Mouse (Mus musculus): Measurements from ENCODE around the gene Plekhb2.
A peak's percentile ranks its signal among the peaks of the same experiment; 100 is the strongest.

Gene Plekhb2

GRCm38 (mm10) chr1:34831381-34831780 is 18.4 kb upstream of the Plekhb2 start:
- no peak for DNase-seq (ENCODE audit: low spot score)

DNA sequence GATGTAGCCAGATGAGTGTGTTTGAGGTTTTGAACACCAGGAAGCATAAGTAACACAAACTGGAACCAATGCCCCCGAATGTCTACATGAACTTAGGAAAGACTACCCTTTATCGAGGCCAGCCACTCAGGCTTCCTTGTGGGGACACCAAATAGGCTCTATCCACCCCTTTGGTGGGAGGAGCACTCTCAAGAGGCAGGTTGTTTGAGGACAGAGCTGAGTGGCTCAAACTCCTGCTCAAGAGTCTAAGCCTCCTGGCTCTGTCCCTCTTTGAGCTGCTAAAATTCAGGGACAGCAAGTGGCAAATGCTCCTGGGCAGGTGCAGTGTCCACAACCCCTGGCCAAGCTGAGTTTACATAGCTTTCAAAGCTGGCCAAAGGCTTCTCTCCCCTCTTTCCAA is 14.9 kb upstream of the Plekhb2 start:
- no peak for DNase-seq (ENCODE audit: low spot score)

DNA sequence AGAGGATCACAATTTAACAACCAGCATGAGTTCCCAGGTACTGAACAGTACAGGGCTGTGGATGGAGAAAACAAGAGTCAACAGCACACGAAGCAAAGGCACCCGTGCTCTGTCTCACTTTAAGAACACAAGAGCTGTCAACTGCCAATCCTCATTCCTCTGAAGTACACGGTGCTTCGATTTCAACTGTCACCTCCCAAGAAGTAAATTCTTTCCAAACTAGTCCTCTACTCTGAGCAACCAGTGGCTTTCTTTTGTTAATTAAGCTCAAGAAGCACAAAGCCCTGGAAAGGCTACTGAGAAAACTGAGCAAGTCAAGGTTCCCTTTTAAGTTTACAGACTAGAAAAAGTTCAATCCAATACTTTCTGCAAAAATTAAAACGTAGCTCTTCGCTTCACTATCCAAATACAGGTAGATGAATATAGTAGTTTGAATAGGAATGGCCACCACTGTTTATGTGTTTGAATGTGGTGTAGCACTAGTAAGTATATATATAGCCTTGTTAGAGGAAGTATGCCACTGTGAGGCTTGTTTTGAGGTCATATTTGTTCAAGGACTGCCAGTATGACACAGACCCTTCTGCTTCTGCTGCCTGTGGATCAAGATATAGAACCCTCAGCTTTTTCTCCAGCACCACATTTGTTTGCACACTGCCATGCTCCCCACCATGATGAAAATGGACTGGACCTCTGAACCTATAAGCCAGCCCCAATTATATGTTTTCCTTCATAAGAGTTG is 11.7 kb upstream of the Plekhb2 start:
- DNase-seq (ENCODE audit: low spot score) = no peak

DNA sequence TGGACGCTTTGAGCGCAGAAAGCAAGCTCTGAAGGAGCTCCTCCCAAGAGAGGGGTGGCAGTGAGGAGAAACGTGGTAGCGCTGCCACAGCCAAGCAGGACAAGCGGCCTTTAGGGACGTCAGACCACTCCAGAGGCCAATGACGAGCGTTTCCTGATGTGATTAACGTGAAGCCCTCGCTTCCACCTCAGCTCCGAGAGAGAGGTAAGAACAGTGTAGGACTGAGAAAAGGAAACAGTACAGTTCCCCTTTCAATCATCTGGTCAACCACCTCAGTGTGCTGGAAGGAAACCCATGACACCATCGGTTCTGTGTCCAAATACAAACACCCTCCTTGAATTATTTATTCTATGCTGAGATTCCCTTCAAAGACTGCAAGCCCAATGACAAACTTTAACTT is 10.5 kb upstream of the Plekhb2 start:
- DNase-seq (ENCODE audit: low spot score) = no peak

GRCm38 (mm10) chr1:34841709-34842388 is 7.9 kb upstream of the Plekhb2 start:
- peak; percentile 27 for DNase-seq (ENCODE audit: low spot score)

DNA sequence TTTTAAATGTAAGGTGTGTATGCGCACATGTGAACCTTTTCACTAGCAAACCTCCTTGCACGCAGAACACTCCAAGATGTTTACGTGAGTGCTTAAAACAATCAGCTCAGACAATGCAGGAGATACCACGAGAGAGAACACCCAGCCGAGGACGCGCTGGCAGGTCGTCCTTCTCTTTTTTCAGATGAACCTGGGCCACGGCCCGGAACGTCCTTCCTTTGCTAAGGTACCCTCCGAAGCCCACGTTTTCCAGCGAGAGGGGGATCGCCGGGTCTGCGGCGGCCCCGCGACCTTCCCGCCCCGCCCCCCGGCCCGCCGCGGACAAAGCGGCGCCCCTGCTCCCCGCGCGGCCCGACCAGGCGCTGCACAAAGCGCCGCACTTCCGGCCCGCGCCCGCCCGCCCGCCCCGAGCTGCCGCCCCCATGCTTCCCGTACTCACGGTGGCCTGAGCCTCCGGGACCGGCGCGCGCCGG is 7.4 kb upstream of the Plekhb2 start:
- peak; percentile 81 for DNase-seq (ENCODE audit: low spot score)

- DNase-seq (ENCODE audit: low spot score) = peak; percentile 86
These were observed 6.7 kb upstream of the Plekhb2 start, which contains the start of gene Fam168b for GRCm38 (mm10) chr1:34842887-34843618. Fam168b (minus strand) TSS chr1:34843065.

DNA sequence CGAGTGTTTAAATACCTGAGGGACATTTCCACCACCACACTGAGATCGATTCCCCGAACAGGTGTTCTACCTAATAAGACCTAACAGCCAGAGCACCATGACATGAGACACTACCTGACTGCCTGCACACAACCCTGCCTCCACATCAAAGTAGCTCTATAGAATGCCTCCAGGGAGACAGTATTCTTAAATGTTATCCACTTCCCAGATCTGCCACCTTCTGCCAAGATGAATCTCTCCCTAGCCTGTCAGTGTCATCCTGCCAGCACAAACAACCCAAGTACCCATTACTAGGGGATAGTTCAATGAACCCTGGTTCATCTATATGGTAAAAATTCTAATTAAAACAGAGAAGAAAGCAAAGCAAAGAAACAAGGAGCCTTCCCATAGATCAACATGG is 2.7 kb upstream of the Plekhb2 start:
- no peak for DNase-seq (ENCODE audit: low spot score)

GRCm38 (mm10) chr1:34850343-34851136 is 764 bp downstream of the Plekhb2 start:
- no peak for DNase-seq (ENCODE audit: low spot score)

DNA sequence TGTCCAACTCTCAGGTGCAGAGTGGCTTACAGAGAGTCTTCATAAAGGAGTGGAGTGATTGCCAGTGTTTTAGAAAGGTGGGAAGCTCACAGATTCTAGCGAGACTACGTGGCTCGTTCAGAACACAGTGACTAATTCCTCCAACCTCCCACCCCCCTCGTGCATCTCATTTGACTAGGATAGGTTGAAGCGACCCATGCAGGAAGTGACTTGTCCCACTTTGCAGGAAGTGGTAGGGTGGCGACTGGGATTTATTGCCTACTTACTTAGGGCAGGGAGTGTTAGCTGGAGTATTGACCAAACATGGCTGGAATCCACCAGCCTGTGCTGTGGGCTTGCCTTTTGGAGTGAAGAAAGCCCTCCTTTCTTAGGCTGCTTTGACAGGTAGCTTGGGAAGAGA is 1.8 kb downstream of the Plekhb2 start:
- DNase-seq (ENCODE audit: low spot score) = peak; percentile 60

- DNase-seq (ENCODE audit: low spot score) = no peak
These were observed 2.5 kb downstream of the Plekhb2 start for GRCm38 (mm10) chr1:34852116-34852878.

GRCm38 (mm10) chr1:34853786-34854185 is 4.0 kb downstream of the Plekhb2 start:
- DNase-seq (ENCODE audit: low spot score) = no peak

- DNase-seq (ENCODE audit: low spot score) = peak; percentile 58
These were observed 5.4 kb downstream of the Plekhb2 start for GRCm38 (mm10) chr1:34855056-34855739.

DNA sequence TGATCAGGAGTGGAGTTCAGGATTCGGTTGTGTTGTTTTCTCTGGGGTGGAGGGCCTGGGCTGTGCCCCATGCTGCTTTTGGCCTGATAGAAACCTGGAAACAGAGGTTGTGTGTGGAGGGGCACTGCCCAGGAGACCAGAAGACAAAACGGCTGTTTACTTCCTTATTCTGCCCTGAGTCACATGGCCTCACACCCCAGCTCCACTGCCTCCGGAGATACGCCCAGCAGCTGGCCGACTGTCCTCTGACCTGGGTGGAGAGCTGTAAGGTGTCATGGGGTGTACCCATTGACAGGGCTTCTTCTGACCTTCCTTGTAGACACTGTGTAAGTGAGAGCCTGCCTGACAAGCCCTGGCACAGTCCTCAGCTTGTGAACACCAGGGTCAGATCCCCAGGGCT is 8.9 kb downstream of the Plekhb2 start:
- DNase-seq (ENCODE audit: low spot score) = peak; percentile 45

- DNase-seq (ENCODE audit: low spot score) = no peak
These were observed 10.0 kb downstream of the Plekhb2 start for GRCm38 (mm10) chr1:34859761-34860160.

- no peak for DNase-seq (ENCODE audit: low spot score)
These were observed 10.4 kb downstream of the Plekhb2 start for GRCm38 (mm10) chr1:34860205-34860604.

- no peak for DNase-seq (ENCODE audit: low spot score)
These were observed 13.1 kb downstream of the Plekhb2 start for GRCm38 (mm10) chr1:34862877-34863276.

DNA sequence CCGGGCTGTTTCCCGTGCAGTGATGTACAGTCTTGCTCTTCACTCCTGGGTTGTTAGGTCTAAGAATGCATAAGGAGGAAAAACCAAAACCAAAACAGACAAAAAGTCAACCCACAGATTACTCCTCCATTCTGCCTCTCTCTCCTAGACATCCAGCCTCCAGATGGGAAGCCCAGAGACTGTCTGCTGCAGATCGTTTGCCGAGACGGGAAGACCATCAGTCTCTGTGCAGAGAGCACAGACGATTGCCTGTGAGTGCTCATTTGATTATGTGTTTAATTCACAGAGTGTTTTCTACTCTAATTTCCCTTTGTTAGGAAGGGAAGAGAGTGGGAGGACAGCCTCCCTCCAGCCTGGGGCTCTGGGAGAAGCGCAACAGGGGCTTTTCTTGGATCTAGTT is 13.5 kb downstream of the Plekhb2 start:
- no peak for DNase-seq (ENCODE audit: low spot score)

DNA sequence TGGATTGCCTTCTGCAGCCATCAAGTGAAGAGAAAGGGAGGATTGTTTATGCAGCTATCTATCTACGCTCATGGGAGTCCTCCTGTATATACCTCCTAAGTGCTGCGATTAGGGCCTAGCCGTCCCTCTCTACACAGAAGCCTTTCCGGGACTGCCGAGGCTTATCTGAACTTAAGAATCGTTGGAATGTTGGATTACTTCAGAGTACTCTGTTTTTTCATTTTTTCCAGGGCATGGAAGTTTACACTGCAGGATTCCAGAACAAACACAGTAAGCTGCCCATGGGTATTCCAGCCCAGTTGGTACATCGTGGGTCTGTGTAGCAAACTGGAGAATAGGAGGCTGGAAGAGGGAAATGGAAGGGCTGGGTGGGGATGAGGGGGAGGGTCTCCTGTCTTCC is 14.5 kb downstream of the Plekhb2 start:
- peak; percentile 44 for DNase-seq (ENCODE audit: low spot score)

- DNase-seq (ENCODE audit: low spot score) = no peak
These were observed 16.1 kb downstream of the Plekhb2 start for GRCm38 (mm10) chr1:34865866-34866265.

All from yolk sac, embryonic 10.5 days (tissue).